Mouse (Mus musculus) midbrain, embryonic 13.5 days (tissue): ENCODE results near the gene D1Ertd622e. TPM values are rescaled to one million over a fixed set of nuclear protein-coding genes. Genes with fewer than 3 reads are reported as not detected.
A peak's percentile ranks its signal among the peaks of the same experiment; 100 is the strongest.

ENCODE experiments used
- ATAC-seq: fragments of 200-750 bp; cut with Nextera tagmentation; 2 replicates; pipeline ENCODE4 v1.8.0; 2017; ENCODE audit warnings: mild to moderate bottlenecking, moderate TSS enrichment, moderate library complexity
- H3K27ac ChIP-seq: fragments of 300-500 bp; sonication (generic); 2 replicates; pipeline ENCODE4 v1.5.1; 2015; ENCODE audit warnings: inconsistent platforms, mild to moderate bottlenecking, moderate library complexity
- H3K27me3 ChIP-seq: fragments of 300-500 bp; sonication (generic); 2 replicates; pipeline ENCODE4 v1.6.1; 2015; ENCODE audit warnings: mild to moderate bottlenecking, inconsistent platforms
- H3K36me3 ChIP-seq: fragments of 300-500 bp; sonication (generic); 2 replicates; pipeline ENCODE4 v1.6.1; 2015; ENCODE audit warnings: mild to moderate bottlenecking, inconsistent platforms
- H3K4me1 ChIP-seq: fragments of 300-500 bp; sonication (generic); replicated peaks from 2 replicates; pipeline ENCODE4 v1.6.1; 2015; ENCODE audit warnings: inconsistent platforms
- H3K4me2 ChIP-seq: fragments of 300-500 bp; sonication (generic); replicated peaks from 2 replicates; pipeline ENCODE4 v1.6.1; 2015; ENCODE audit warnings: moderate library complexity, mild to moderate bottlenecking, inconsistent platforms
- H3K4me3 ChIP-seq: fragments of 300-500 bp; sonication (generic); replicated peaks from 2 replicates; pipeline ENCODE4 v1.5.1; 2015; ENCODE audit warnings: mild to moderate bottlenecking, inconsistent platforms
- H3K9ac ChIP-seq: fragments of 300-500 bp; sonication (generic); replicated peaks from 2 replicates; pipeline ENCODE4 v1.6.1; 2015; ENCODE audit warnings: mild to moderate bottlenecking, inconsistent platforms
- H3K9me3 ChIP-seq: fragments of 300-500 bp; sonication (generic); 2 replicates; pipeline ENCODE4 v1.6.1; 2016; ENCODE audit warnings: mild to moderate bottlenecking, inconsistent platforms
- WGBS: fragments of 180-500 bp; shearing (Covaris S2); methylation state at CpG from one replicate; pipeline ENCODE4 v1.1.7; 2015; 5-methylcytosine and 5-hydroxymethylcytosine counted together
- polyA plus RNA-seq: library from polyadenylated mRNA; unstranded; fragments of >200 nt; fragmentation: Nextera tagmentation; extraction: Ambion mirVana; gene quantifications from 2 replicates; pipeline ENCODE4 v1.2.1, GENCODE M21; 2015

The D1Ertd622e gene
- polyA plus RNA-seq, 1 experiment from 2014 or later, result 51.6 TPM

GRCm38 (mm10) chr1:97631843-97632470, 29.9 kb downstream of the D1Ertd622e start:
- Histone ChIP-seq H3K27me3 (no peaks in the 10 kb centered on the region), H3K9ac (no peak overlapping the region), H3K9me3 (no peaks in the 10 kb centered on the region), H3K4me1 (peaks cover 27% of the 10 kb centered on the region), H3K4me3 (no peak overlapping the region), H3K27ac (no peak overlapping the region), H3K4me2 (no peak overlapping the region), H3K36me3 (no peaks in the 10 kb centered on the region)
- no peak for ATAC-seq
- WGBS, result 79% methylated on average over 5 of the region's 5 CpGs

- WGBS, result 54% methylated on average over 5 of the region's 5 CpGs
- no peaks in the 10 kb centered on the region for H3K36me3 ChIP-seq
- H3K4me2 ChIP-seq, result no peak overlapping the region; the same call in 1 of the 2 replicates
- 0 out of 2 replicates have a peak overlapping the region, but pooled peaks have one; percentile 11 for H3K27ac ChIP-seq
- no peak overlapping the region for H3K4me3 ChIP-seq
- no peaks in the 10 kb centered on the region for H3K27me3 ChIP-seq
- peaks cover 27% of the 10 kb centered on the region for H3K4me1 ChIP-seq
- peak; percentile 46; the same call in 1 of the 2 replicates for ATAC-seq
- H3K9ac ChIP-seq, result no peak overlapping the region
- no peaks in the 10 kb centered on the region for H3K9me3 ChIP-seq
Observed at GRCm38 (mm10) chr1:97630146-97630545, 31.7 kb downstream of the D1Ertd622e start.

GRCm38 (mm10) chr1:97628859-97629258, 33.0 kb downstream of the D1Ertd622e start:
- no peak overlapping the region for H3K4me2 ChIP-seq
- H3K36me3 ChIP-seq, result no peaks in the 10 kb centered on the region
- H3K27me3 ChIP-seq, result no peaks in the 10 kb centered on the region
- H3K27ac ChIP-seq, result no peak overlapping the region; the same call in 1 of the 2 replicates
- H3K9ac ChIP-seq, result no peak overlapping the region
- H3K4me1 ChIP-seq, result peaks cover 27% of the 10 kb centered on the region
- H3K4me3 ChIP-seq, result no peak overlapping the region
- no peaks in the 10 kb centered on the region for H3K9me3 ChIP-seq
- 0 out of 2 replicates have a peak, but pooled peaks have one; percentile 35 for ATAC-seq
- 80% methylated on average over 7 of the region's 7 CpGs for WGBS

DNA sequence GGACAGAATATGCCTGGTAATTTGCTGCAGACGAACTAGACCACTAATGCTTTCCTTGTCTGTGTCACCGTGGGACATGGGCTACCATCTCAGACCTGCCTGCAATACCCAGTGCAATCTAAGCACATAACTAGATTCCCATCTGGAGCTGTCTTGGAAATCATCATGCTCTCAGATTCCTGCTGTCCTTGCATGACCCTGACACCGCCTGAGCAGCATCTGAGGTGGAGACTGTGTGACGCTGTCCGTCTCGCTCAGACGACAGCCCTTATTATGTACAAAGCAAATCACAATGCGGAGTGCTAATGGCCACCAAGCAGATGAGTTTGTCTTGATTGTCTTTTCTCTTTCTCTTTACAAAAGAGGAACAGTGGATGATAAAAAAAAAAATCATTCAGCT, 33.9 kb downstream of the D1Ertd622e start:
- Histone ChIP-seq H3K4me3 (no peak overlapping the region), H3K27me3 (no peaks in the 10 kb centered on the region), H3K36me3 (no peaks in the 10 kb centered on the region), H3K4me2 (no peak overlapping the region), H3K9ac (no peak overlapping the region), H3K4me1 (peaks cover 35% of the 10 kb centered on the region), H3K9me3 (no peaks in the 10 kb centered on the region), H3K27ac (0 out of 2 replicates have a peak overlapping the region, but pooled peaks have one; percentile 51)
- WGBS, result 66% methylated on average over 8 of the region's 8 CpGs
- no peak for ATAC-seq

- Histone ChIP-seq H3K36me3 (no peaks in the 10 kb centered on the region), H3K4me2 (no peak overlapping the region), H3K27ac (no peak overlapping the region; the same call in 1 of the 2 replicates), H3K27me3 (no peaks in the 10 kb centered on the region), H3K4me3 (no peak overlapping the region), H3K9ac (no peak overlapping the region), H3K9me3 (no peaks in the 10 kb centered on the region), H3K4me1 (peaks cover 39% of the 10 kb centered on the region)
- WGBS, result 73% methylated on average over 6 of the region's 6 CpGs
- no peak for ATAC-seq
Observed at GRCm38 (mm10) chr1:97625427-97625826, 36.4 kb downstream of the D1Ertd622e start.

GRCm38 (mm10) chr1:97624386-97624785, 37.5 kb downstream of the D1Ertd622e start:
- Histone ChIP-seq H3K9ac (no peak overlapping the region), H3K4me1 (peaks cover 30% of the 10 kb centered on the region), H3K36me3 (no peaks in the 10 kb centered on the region), H3K27me3 (no peaks in the 10 kb centered on the region), H3K4me3 (no peak overlapping the region), H3K27ac (no peak overlapping the region), H3K9me3 (no peaks in the 10 kb centered on the region), H3K4me2 (no peak overlapping the region)
- WGBS, result 83% methylated on average over 2 of the region's 2 CpGs
- ATAC-seq, result no peak

DNA sequence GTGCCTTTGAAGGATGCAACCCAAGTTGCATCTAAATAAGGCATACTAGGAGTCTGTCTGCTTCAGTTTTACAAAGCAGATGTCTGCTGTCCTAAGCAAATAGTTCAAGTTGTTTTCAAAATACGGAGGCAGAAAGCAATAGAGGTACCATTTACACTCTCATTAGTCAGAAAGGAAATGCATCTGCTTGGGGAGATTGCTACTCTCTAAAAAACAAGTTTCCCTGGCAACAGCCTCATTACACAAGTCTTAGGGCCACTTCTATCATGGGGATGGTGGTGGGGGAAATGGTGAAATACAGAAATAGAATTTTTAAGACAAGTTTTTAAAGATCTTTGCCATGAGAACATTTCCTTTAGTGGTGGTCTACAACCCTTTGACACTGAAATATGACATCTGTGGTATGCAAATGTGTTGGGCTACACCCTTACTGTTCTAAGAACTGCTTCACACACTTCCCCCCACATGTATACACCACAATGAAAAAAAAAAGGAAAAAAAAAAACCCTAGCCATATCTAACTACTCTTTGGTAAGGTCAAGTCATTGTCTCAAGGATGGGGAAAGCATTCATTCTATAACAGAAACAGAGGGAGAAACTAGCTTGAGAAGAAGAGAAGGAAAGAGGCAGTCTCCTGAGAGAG, 38.5 kb downstream of the D1Ertd622e start:
- Histone ChIP-seq H3K9me3 (no peaks in the 10 kb centered on the region), H3K4me2 (no peak overlapping the region), H3K27ac (peak overlapping the region; percentile 35; the same call in 1 of the 2 replicates), H3K4me1 (peaks cover 20% of the 10 kb centered on the region), H3K4me3 (no peak overlapping the region), H3K36me3 (no peaks in the 10 kb centered on the region), H3K27me3 (no peaks in the 10 kb centered on the region), H3K9ac (no peak overlapping the region)
- WGBS, result 21% methylated on average over 1 of the region's 1 CpGs
- ATAC-seq, result 0 out of 2 replicates have a peak, but pooled peaks have one; percentile 22

DNA sequence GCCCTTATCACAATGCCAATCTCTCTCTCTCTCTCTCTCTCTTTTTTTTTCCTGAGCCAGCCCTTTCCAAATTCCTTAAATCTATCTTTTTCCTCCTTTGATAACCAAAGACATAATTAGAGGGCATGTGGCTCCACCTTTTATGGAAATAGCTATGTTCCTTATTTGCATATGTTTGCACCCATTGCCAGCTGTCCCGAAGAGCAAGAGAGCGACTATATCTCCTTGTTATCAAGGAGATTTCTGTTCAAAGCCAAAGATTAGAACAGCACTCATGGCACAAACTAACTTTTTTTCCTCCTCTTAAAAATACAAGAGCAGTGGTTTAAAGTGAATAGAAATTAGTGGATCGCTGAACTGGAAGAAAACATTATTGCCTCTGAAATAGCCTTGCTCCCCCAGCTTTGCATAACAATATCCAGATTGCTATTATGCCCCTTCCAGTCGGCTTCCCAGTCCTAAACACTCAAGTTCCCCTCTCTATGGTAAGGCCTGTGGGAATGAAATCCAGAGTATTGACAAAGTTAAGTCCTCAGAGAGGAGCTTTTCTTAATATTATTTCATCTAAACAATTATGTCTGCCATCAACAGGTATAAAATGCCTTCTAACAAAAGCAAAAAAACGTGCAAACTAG, 39.2 kb downstream of the D1Ertd622e start:
- H3K4me2 ChIP-seq, result peak overlapping the region; percentile 10; the same call in 1 of the 2 replicates
- H3K36me3 ChIP-seq, result no peaks in the 10 kb centered on the region
- ATAC-seq, result peak; percentile 77
- peaks cover 21% of the 10 kb centered on the region for H3K4me1 ChIP-seq
- 9% methylated on average over 5 of the region's 5 CpGs for WGBS
- no peaks in the 10 kb centered on the region for H3K9me3 ChIP-seq
- no peak overlapping the region for H3K9ac ChIP-seq
- no peaks in the 10 kb centered on the region for H3K27me3 ChIP-seq
- H3K4me3 ChIP-seq, result no peak overlapping the region
- peak overlapping the region; percentile 35 for H3K27ac ChIP-seq

DNA sequence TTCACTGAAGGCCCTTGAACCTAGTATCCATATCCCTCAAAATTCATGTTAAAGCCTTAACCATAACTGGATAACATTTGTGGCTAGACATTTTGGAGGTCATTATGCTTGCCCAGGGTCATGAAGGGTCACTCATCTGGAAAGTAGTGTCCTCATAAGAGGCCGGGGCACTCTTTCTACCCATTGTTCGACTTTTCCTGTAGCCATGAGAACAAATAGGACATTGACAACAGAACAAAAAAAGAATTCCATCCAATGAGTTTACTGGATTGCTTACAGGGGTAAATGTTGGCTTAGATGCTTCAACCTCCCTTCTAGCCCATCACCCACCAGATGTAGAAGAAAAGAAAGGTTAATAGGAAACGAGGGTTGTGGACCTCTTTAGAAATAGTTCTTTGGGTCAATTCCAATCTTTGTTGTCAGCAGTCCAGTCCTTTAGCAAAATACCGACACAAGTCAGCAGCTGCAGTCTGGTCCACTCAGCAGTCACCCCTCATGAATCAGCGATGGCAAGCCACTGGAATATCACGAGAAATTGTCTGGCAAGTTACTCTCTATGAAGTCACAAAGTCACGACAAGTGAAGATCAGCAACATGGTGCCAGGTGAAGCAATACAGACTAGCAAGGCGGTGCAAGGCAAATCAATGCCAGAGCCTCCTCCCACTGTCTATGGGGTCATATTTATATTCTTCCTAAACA, 42.1 kb downstream of the D1Ertd622e start:
- Histone ChIP-seq H3K36me3 (no peaks in the 10 kb centered on the region), H3K4me3 (no peak overlapping the region), H3K9ac (no peak overlapping the region), H3K4me1 (peaks cover 31% of the 10 kb centered on the region), H3K27ac (no peak overlapping the region), H3K4me2 (no peak overlapping the region), H3K9me3 (no peaks in the 10 kb centered on the region), H3K27me3 (no peaks in the 10 kb centered on the region)
- no peak for ATAC-seq
- 79% methylated on average over 8 of the region's 8 CpGs for WGBS

DNA sequence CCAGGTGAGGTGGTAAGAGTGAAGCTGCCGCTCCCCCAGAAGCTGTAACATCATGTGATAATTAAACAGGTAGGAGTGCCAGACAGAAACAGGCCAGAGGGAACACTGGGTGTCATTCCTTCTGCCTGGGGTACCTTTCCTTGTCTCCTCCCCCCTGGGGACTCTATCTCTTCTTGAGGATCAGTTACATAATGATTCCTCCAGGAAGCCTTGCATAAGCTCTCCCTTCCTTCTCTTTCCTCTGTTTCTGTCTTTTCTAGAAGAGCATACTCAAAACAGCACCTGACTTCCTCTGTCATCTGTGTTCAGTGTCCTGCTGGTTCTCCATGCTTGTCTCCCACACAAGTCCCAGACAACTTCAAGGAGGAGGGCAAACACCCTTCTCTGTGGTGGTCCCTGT, 46.3 kb downstream of the D1Ertd622e start:
- H3K9ac ChIP-seq, result no peak overlapping the region
- WGBS, result 88% methylated on average over 1 of the region's 1 CpGs
- H3K9me3 ChIP-seq, result no peaks in the 10 kb centered on the region
- no peak overlapping the region for H3K27ac ChIP-seq
- H3K4me2 ChIP-seq, result no peak overlapping the region
- no peaks in the 10 kb centered on the region for H3K36me3 ChIP-seq
- H3K4me3 ChIP-seq, result no peak overlapping the region
- no peaks in the 10 kb centered on the region for H3K27me3 ChIP-seq
- no peak for ATAC-seq
- H3K4me1 ChIP-seq, result peaks cover 12% of the 10 kb centered on the region

- Histone ChIP-seq H3K4me1 (peaks cover 12% of the 10 kb centered on the region), H3K4me2 (no peak overlapping the region), H3K9ac (no peak overlapping the region), H3K9me3 (no peaks in the 10 kb centered on the region), H3K27me3 (no peaks in the 10 kb centered on the region), H3K4me3 (no peak overlapping the region), H3K36me3 (no peaks in the 10 kb centered on the region), H3K27ac (no peak overlapping the region)
- ATAC-seq, result no peak
- WGBS, result 79% methylated on average over 11 of the region's 11 CpGs
Observed at GRCm38 (mm10) chr1:97614531-97615462, 47.1 kb downstream of the D1Ertd622e start.
